Mouse (Mus musculus): ENCODE results near the gene Adipor1. TPM values are rescaled to one million over a fixed set of nuclear protein-coding genes. Genes with fewer than 3 reads are reported as not detected.

The Adipor1 gene
- polyA plus RNA-seq, 1 experiment: 87.5 TPM

DNA sequence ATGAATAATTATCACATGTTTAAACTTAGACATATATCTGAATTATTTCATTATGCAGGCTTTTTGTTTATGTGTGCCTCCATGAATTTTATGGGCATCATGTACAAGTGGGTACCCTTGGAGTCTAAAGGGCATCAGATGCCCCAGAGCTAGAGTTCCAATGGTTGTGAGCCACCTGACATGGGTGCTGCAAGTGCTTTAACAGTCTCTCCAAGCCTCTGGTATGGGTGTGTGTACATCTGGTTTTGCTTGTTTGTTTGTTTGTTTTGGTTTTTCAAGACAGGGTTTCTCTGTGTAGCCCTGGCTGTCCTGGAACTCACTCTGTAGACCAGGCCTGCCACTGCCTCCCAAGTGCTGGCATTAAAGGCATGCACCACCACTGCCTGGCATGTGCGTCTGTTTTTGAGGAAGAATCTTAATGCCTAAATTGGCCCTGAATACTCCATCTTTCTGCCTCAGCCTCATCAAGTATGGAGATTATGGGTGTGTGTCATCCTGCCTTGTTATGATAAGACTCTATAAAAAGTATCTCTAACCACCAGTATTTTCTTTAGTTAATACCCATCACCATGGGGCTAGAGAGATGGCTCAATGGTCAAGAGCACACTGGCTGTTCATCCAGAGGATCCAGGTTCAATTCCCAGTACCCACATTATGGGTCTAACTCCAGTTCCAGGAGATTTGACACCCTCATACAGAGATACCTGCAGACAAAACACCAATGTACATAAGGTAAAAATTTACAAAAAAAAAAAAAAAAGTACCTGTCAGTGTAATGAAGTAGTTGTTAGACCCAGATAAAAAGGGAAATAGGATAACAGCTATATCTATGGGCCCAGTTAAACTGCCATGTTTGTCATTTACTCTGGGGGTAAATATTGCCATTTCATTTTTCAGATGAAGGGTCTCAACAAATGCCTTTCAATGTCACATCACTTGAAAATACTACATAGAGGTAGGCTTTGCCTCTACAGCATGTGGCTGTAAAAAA, 45.4 kb downstream of the Adipor1 start:
- TF ChIP-seq CTCF (IDR thresholded peaks at IDR 0.05; ENCODE audit: borderline replicate concordance, insufficient read depth, low read length) (no peak), POLR2A (IDR thresholded peaks at IDR 0.05; ENCODE audit: low read depth, low read length) (no peak)
- Histone ChIP-seq H3K4me3 (ENCODE audit: insufficient read depth, low read length) (no peak overlapping the region), H3K4me1 (ENCODE audit: control insufficient read depth, insufficient read depth, low read length) (no peaks in the 10 kb centered on the region), H3K27ac (ENCODE audit: insufficient read depth, low read length) (no peak overlapping the region)

Other genes with a start within 250 kb of the Adipor1 start
- gene Chil1, start 233.2 kb upstream of the Adipor1 start, polyA plus RNA-seq (2011; ENCODE audit: insufficient read length, low read depth, missing spikeins): 5.0 and 9.6 TPM in 2 replicates
- gene Mybph, start 221.9 kb upstream of the Adipor1 start, polyA plus RNA-seq (2011; ENCODE audit: insufficient read length, low read depth, missing spikeins): not detected in 2 replicates
- gene Adora1, start 179.9 kb upstream of the Adipor1 start, polyA plus RNA-seq (2011; ENCODE audit: insufficient read length, low read depth, missing spikeins): 0.20 and 0.79 TPM in 2 replicates
- gene Myog, start 125.4 kb upstream of the Adipor1 start, polyA plus RNA-seq (2011; ENCODE audit: insufficient read length, low read depth, missing spikeins): not detected in 2 replicates
- gene Ppfia4, start 82.5 kb upstream of the Adipor1 start, polyA plus RNA-seq (2011; ENCODE audit: insufficient read length, low read depth, missing spikeins): 1.2 and 1.4 TPM in 2 replicates
- gene Tmem183a, start 53.4 kb upstream of the Adipor1 start, polyA plus RNA-seq (2011; ENCODE audit: insufficient read length, low read depth, missing spikeins): 66.3 and 68.0 TPM in 2 replicates
- not detected in 2 replicates for gene 4933406M09Rik, start 29.4 kb upstream of the Adipor1 start, polyA plus RNA-seq (2011; ENCODE audit: insufficient read length, low read depth, missing spikeins)
- 135 and 158 TPM in 2 replicates for gene Cyb5r1, start 9.8 kb upstream of the Adipor1 start, polyA plus RNA-seq (2011; ENCODE audit: insufficient read length, low read depth, missing spikeins)
- 14.0 and 16.4 TPM in 2 replicates for gene Klhl12, start 40.2 kb downstream of the Adipor1 start, polyA plus RNA-seq (2011; ENCODE audit: insufficient read length, low read depth, missing spikeins)
- 21.5 and 22.7 TPM in 2 replicates for gene Rabif, start 79.3 kb downstream of the Adipor1 start, polyA plus RNA-seq (2011; ENCODE audit: insufficient read length, low read depth, missing spikeins)
- gene Mgat4e, start 134.3 kb downstream of the Adipor1 start, polyA plus RNA-seq (2011; ENCODE audit: insufficient read length, low read depth, missing spikeins): not detected in 2 replicates
- 69.1 and 71.7 TPM in 2 replicates for gene Kdm5b, start 144.8 kb downstream of the Adipor1 start, polyA plus RNA-seq (2011; ENCODE audit: insufficient read length, low read depth, missing spikeins)
- not detected in 2 replicates for gene Syt2, start 231.3 kb downstream of the Adipor1 start, polyA plus RNA-seq (2011; ENCODE audit: insufficient read length, low read depth, missing spikeins)